Mouse (Mus musculus) heart, adult 2 months (tissue): ENCODE data around the gene Sec14l3. TPM values are rescaled to one million over a fixed set of nuclear protein-coding genes. Genes with fewer than 3 reads are reported as not detected.

Experiments
- DNase-seq, 2 experiments: peaks; one replicate each; pipeline ENCODE4 v3.0.0; 2021
- H3K27ac ChIP-seq: fragments of 200-600 bp; 2 replicates; pipeline ENCODE4 v1.8.1; 2022
- H3K27me3 ChIP-seq: fragments of 200-500 bp; 2 replicates; pipeline ENCODE4 v1.6.1; 2012; ENCODE audit warnings: mild to moderate bottlenecking, low read length, inconsistent platforms, mixed read lengths; ENCODE audit not compliant: control insufficient read depth, insufficient read depth
- H3K36me3 ChIP-seq: fragments of 200-500 bp; 2 replicates; pipeline ENCODE4 v1.6.1; 2012; ENCODE audit warnings: low read length, inconsistent platforms; ENCODE audit not compliant: control insufficient read depth, insufficient read depth
- H3K4me1 ChIP-seq: fragments of 200-500 bp; 2 replicates; pipeline ENCODE4 v1.6.1; 2011; ENCODE audit warnings: low read length; ENCODE audit not compliant: control insufficient read depth, insufficient read depth
- H3K4me3 ChIP-seq: fragments of 200-600 bp; 2 replicates; pipeline ENCODE4 v1.8.1; 2022
- H3K79me2 ChIP-seq: fragments of 200-500 bp; replicated peaks from 2 replicates; pipeline ENCODE4 v1.6.1; 2012; ENCODE audit warnings: mild to moderate bottlenecking, inconsistent platforms, low read length, moderate library complexity, mixed read lengths; ENCODE audit not compliant: control insufficient read depth, insufficient read depth
- H3K9ac ChIP-seq: fragments of 200-500 bp; 2 replicates; pipeline ENCODE4 v1.6.1; 2012; ENCODE audit warnings: low read depth, mild to moderate bottlenecking, control low read depth, inconsistent platforms, low read length, mixed read lengths
- CTCF ChIP-seq: fragments of 200-600 bp; IDR thresholded peaks from 2 replicates; pipeline ENCODE4 v1.8.1; 2022; ENCODE audit warnings: antibody characterized with exemption, mild to moderate bottlenecking, moderate library complexity
- EP300 ChIP-seq: fragments of 200-500 bp; IDR thresholded peaks from 2 replicates; pipeline ENCODE4 v1.6.1; 2011; ENCODE audit warnings: low read depth, low read length, control low read depth; ENCODE audit not compliant: insufficient read depth
- POLR2A ChIP-seq: fragments of 200-500 bp; IDR thresholded peaks from 2 replicates; pipeline ENCODE4 v1.6.1; 2011; ENCODE audit warnings: mild to moderate bottlenecking, low read depth, low read length, control low read depth; ENCODE audit not compliant: insufficient read depth
- WGBS: fragments of 180-500 bp; shearing (Covaris S2); methylation state at CpG from one replicate; pipeline ENCODE4 v1.1.7; 2018; 5-methylcytosine and 5-hydroxymethylcytosine counted together
- intact Hi-C: fragments of 180-260 bp; cut with DNase I; formaldehyde crosslinking; loops from one replicate; pipeline ENCODE4 v1.15.1; 2025
- polyA plus RNA-seq: library from polyadenylated mRNA; depleted of rRNA; stranded (reverse); fragments of >200 nt; gene quantifications from 2 replicates; pipeline ENCODE4 v1.2.3, GENCODE M21; 2012
- total RNA-seq, 2 experiments: library from RNA; stranded (reverse); gene quantifications; 2 replicates each; pipeline ENCODE4 v1.2.3; 2021

The Sec14l3 gene
- total and polyA plus RNA-seq, 3 experiments = 15.0 TPM; not detected in 2

DNA sequence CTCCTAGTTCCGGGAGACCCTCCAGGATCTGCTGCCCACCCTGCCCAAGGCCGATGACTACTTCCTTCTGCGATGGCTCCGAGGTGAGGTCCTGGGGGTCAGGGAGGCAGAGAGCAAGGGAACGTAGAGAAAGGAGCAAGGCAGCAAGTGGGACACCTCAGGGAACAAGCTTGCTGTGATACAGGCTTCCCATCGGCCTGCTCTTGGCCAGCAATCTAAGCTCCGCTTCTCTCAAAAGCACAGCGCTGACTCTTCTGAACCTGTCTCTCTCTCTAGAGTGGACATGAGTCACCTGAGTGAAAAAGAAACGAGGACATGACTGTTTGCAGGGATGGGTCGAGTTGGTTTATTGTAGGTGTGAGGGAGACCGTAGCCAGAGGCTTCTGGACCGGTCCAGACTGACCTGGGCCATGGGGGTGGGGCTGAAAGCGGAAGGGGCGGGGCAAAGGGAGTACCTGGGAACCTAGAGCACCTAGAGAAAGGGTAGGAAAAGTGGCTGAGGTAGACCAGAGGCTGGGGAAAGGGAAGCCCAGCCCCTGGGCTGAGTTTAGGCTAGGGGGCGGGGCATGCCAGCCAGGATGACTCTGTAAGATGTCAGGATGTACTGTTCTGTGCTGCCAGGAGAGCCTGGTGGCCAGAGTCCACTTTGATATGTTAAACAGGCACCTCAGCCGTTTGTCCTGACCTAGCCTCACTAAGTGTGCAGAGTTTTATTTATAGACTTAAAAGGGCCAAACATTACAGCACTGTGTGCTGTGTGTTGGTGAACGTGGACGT lies 29.3 kb upstream of the Sec14l3 start:
- no peaks in the 10 kb centered on the region for H3K4me1 ChIP-seq
- H3K4me3 ChIP-seq = no peak overlapping the region
- 62% methylated on average over 18 of the region's 18 CpGs for WGBS
- intact Hi-C loops = no loop called here
- H3K27me3 ChIP-seq = no peaks in the 10 kb centered on the region; the same call in 1 of the 2 replicates
- H3K36me3 ChIP-seq = no peaks in the 10 kb centered on the region
- H3K27ac ChIP-seq = no peak overlapping the region
- H3K79me2 ChIP-seq = no peaks in the 10 kb centered on the region
- H3K9ac ChIP-seq = no peak overlapping the region
- no peak for TF ChIP-seq CTCF
- no peak for TF ChIP-seq EP300
- no peak for TF ChIP-seq POLR2A
- DNase-seq = peak in 1 of 2 experiments; percentile 40

DNA sequence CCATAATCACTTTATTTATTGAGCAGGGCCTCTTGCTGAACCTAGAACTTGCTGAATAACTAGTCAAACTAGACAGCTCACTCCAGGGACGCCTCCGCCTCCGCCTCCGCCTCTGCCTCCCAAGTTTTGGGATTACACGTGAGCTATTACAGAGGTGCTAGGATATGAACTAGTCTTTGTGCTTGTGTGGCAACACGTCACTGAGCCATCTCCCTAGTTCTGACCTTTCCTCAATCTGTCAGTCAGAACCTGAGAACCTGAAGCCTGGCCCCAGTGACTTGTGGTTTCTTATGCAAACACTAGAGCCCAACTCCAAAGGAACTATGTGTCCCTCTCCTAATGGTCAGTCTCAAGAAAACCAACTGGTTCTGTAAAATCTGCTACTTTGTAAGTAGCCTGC lies 28.7 kb upstream of the Sec14l3 start:
- Histone ChIP-seq H3K4me1 (no peaks in the 10 kb centered on the region), H3K36me3 (no peaks in the 10 kb centered on the region), H3K27me3 (no peaks in the 10 kb centered on the region; the same call in 1 of the 2 replicates), H3K27ac (no peak overlapping the region), H3K79me2 (no peaks in the 10 kb centered on the region), H3K9ac (no peak overlapping the region), H3K4me3 (no peak overlapping the region)
- WGBS = 80% methylated on average over 6 of the region's 6 CpGs
- TF ChIP-seq CTCF = no peak
- TF ChIP-seq EP300 = no peak
- TF ChIP-seq POLR2A = no peak
- intact Hi-C loops = no loop called here
- no peak for DNase-seq

DNA sequence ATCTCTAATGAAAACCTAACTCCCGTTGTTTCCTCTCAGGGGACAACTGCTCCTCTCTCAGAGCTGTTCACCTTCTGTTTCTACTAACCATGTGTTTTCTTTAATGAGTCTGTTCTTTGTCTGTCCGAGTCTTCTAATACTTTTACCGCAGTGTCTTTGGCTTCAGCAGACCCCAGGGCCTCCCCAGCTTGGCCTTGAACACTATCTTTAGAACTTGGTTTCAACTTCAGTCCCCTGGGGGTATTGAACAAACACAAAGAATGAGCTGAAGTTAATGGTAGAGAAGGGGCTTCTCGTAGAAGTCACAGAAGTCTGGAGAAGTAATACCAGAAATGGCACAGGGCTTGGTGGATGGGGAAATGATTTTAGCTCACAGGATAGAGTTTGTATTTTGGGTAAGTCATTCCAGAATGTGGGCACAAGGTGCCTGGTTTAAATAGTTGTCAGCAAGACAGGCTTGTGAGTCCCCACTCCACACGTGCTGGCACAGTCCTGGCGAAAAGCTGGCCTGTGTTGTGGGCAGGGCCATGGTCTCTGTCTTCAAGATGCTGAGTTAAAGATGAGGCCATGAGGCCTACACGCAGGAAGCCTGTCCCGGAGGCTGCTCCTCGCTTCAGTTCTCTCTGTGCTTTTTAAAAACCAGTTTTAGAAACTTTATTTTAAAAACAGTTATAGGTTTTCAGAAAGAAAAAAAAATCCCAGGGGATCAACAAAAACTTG lies 28.1 kb upstream of the Sec14l3 start:
- Histone ChIP-seq H3K4me3 (no peak overlapping the region), H3K4me1 (no peaks in the 10 kb centered on the region), H3K79me2 (no peaks in the 10 kb centered on the region), H3K27me3 (no peaks in the 10 kb centered on the region; the same call in 1 of the 2 replicates), H3K9ac (no peak overlapping the region), H3K27ac (no peak overlapping the region), H3K36me3 (no peaks in the 10 kb centered on the region)
- TF ChIP-seq EP300 = no peak
- no peak for TF ChIP-seq POLR2A
- TF ChIP-seq CTCF = no peak
- no peak for DNase-seq
- WGBS = 56% methylated on average over 9 of the region's 9 CpGs
- intact Hi-C loops = no loop called here

DNA sequence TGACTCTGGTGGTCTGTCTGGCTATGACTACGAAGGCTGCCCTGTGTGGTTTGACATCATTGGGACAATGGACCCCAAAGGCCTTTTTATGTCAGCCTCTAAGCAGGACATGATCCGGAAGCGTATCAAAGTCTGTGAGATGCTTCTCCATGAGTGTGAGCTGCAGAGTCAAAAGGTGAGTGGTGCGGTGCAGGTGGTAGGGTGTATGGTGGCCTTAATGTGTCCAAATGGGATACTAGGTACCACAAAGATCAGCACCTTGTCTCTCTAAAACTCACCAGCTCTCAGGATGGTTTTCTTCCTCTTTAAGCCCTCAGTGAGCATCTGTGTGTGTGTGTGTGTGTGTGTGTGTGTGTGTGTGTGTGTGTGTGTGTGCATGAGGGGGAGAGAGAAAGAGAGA lies 24.7 kb upstream of the Sec14l3 start:
- intact Hi-C loops = no loop called here

DNA sequence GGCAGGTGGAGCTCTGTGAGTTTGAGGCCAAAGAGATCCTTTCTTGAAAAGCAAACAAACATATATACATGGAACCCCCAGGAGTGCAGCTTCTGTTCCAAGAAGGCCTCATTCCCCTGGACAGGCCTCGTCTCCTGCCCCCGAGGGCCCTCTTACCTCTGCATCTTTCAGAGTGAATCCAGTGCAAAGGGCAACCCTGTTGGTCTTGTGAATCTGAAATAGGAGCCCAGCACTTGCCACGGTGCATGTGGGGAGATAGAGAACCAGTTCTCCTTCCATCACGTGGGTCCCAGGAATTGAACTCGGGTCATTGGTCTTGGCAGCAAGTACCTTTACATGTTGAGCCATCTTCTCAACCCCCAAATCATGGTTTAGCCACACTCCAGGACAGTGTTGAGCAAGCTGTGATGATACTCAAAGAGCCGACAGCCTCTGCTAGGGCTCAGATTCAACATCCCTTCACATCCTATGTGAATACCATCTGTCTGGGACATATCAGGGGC lies 23.5 kb upstream of the Sec14l3 start:
- intact Hi-C loops = no loop called here
- H3K4me3 ChIP-seq = no peak overlapping the region

More for the DNA sequence above, 24.7 kb upstream of the Sec14l3 start:
- Histone ChIP-seq H3K27ac (no peak overlapping the region), H3K4me3 (no peak overlapping the region), H3K27me3 (no peaks in the 10 kb centered on the region), H3K4me1 (no peaks in the 10 kb centered on the region), H3K79me2 (no peaks in the 10 kb centered on the region), H3K9ac (no peak overlapping the region), H3K36me3 (no peaks in the 10 kb centered on the region)
- WGBS = 95% methylated on average over 4 of the region's 4 CpGs
- TF ChIP-seq POLR2A (no peak), CTCF (no peak), EP300 (no peak)
- DNase-seq = no peak

DNA sequence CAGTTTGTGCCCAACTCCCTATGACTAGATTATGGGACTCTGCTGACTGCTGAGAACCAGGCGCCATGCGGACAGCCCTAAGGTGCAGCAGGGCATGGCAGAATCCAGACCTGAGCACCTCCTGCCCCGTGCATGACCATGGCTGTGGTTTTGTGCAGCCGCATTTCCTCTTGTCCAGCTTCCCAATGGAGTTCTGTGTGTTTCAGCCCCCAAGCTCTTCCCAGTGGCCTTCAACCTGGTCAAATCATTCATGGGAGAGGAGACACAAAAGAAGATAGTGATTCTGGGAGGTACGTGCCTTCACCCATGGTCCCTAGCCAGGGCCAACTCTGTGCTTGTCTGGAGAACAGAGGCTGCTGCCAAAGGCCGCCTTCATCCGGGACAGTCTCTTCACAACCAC lies 21.6 kb upstream of the Sec14l3 start:
- DNase-seq = no peak
- Histone ChIP-seq H3K27me3 (no peaks in the 10 kb centered on the region), H3K4me3 (no peak overlapping the region), H3K27ac (no peak overlapping the region), H3K4me1 (no peaks in the 10 kb centered on the region), H3K79me2 (no peaks in the 10 kb centered on the region), H3K9ac (no peak overlapping the region), H3K36me3 (no peaks in the 10 kb centered on the region)
- intact Hi-C loops = no loop called here
- TF ChIP-seq CTCF (no peak), POLR2A (no peak), EP300 (no peak)
- WGBS = 88% methylated on average over 7 of the region's 7 CpGs

More for the DNA sequence above, 23.5 kb upstream of the Sec14l3 start:
- Histone ChIP-seq H3K4me1 (no peaks in the 10 kb centered on the region), H3K27ac (no peak overlapping the region), H3K9ac (no peak overlapping the region), H3K79me2 (no peaks in the 10 kb centered on the region), H3K27me3 (no peaks in the 10 kb centered on the region), H3K36me3 (no peaks in the 10 kb centered on the region)
- no peak for TF ChIP-seq POLR2A
- no peak for TF ChIP-seq CTCF
- no peak for DNase-seq
- 76% methylated on average over 6 of the region's 6 CpGs for WGBS
